Mouse (Mus musculus): Measurements from ENCODE around the gene Tshb. TPM values are rescaled to one million over a fixed set of nuclear protein-coding genes. Genes with fewer than 3 reads are reported as not detected.
A peak's percentile ranks its signal among the peaks of the same experiment; 100 is the strongest.

The Tshb gene
- polyA plus RNA-seq, 1 experiment from 2014 or later = not detected

GRCm38 (mm10) chr3:102751136-102751535 lies 31.4 kb downstream of the Tshb start:
- DNase-seq (ENCODE audit: low spot score) = no peak
- 75% methylated on average over 5 of the region's 5 CpGs for WGBS
- H3K36me3 ChIP-seq = peaks cover 28% of the 10 kb centered on the region

GRCm38 (mm10) chr3:102748686-102749085 lies 33.8 kb downstream of the Tshb start:
- WGBS = 90% methylated on average over 5 of the region's 5 CpGs
- H3K4me1 ChIP-seq (replicated peaks) = peaks cover 26% of the 10 kb centered on the region
- no peaks in the 10 kb centered on the region for H3K27me3 ChIP-seq (ENCODE audit: insufficient read depth, poor library complexity, severe bottlenecking)
- no peak overlapping the region for H3K27ac ChIP-seq
- H3K4me3 ChIP-seq = no peak overlapping the region
- no peaks in the 10 kb centered on the region for H3K9me3 ChIP-seq
- DNase-seq (ENCODE audit: low spot score) = no peak
- H3K36me3 ChIP-seq = peaks cover 28% of the 10 kb centered on the region

More at GRCm38 (mm10) chr3:102751136-102751535, 31.4 kb downstream of the Tshb start:
- Histone ChIP-seq H3K27me3 (ENCODE audit: insufficient read depth, poor library complexity, severe bottlenecking) (no peaks in the 10 kb centered on the region), H3K4me1 (replicated peaks) (peaks cover 7% of the 10 kb centered on the region; the same call in 1 of the 2 replicates), H3K4me3 (no peak overlapping the region), H3K27ac (no peak overlapping the region), H3K9me3 (no peaks in the 10 kb centered on the region)

- no peaks in the 10 kb centered on the region for H3K9me3 ChIP-seq
- WGBS = 77% methylated on average over 3 of the region's 3 CpGs
- H3K27me3 ChIP-seq (ENCODE audit: insufficient read depth, poor library complexity, severe bottlenecking) = no peaks in the 10 kb centered on the region
- peaks cover 25% of the 10 kb centered on the region for H3K36me3 ChIP-seq
- H3K27ac ChIP-seq = no peak overlapping the region
- DNase-seq (ENCODE audit: low spot score) = no peak
- peaks cover 32% of the 10 kb centered on the region for H3K4me1 ChIP-seq (replicated peaks)
- no peak overlapping the region for H3K4me3 ChIP-seq
These were observed 34.5 kb downstream of the Tshb start for GRCm38 (mm10) chr3:102748038-102748437.

- 84% methylated on average over 4 of the region's 4 CpGs for WGBS
- H3K9me3 ChIP-seq = no peaks in the 10 kb centered on the region
- H3K27ac ChIP-seq = no peak overlapping the region
These were observed 36.3 kb downstream of the Tshb start for GRCm38 (mm10) chr3:102746174-102746573.

GRCm38 (mm10) chr3:102744657-102745056 lies 37.9 kb downstream of the Tshb start:
- Histone ChIP-seq H3K4me3 (no peak overlapping the region), H3K9me3 (no peaks in the 10 kb centered on the region), H3K4me1 (replicated peaks) (peaks cover 38% of the 10 kb centered on the region), H3K27ac (peak overlapping the region; percentile 35), H3K36me3 (no peaks in the 10 kb centered on the region), H3K27me3 (ENCODE audit: insufficient read depth, poor library complexity, severe bottlenecking) (no peaks in the 10 kb centered on the region)
- no peak for DNase-seq (ENCODE audit: low spot score)
- WGBS = 43% methylated on average over 5 of the region's 5 CpGs

More at GRCm38 (mm10) chr3:102746174-102746573, 36.3 kb downstream of the Tshb start:
- DNase-seq (ENCODE audit: low spot score) = no peak
- Histone ChIP-seq H3K4me1 (replicated peaks) (peaks cover 38% of the 10 kb centered on the region), H3K4me3 (no peak overlapping the region), H3K27me3 (ENCODE audit: insufficient read depth, poor library complexity, severe bottlenecking) (no peaks in the 10 kb centered on the region), H3K36me3 (peaks cover 8% of the 10 kb centered on the region; the same call in 1 of the 2 replicates)

- H3K27ac ChIP-seq = 0 out of 2 replicates have a peak overlapping the region, but pooled peaks have one; percentile 35
- no peak overlapping the region for H3K4me3 ChIP-seq
- no peak for DNase-seq (ENCODE audit: low spot score)
- WGBS = 83% methylated on average over 9 of the region's 9 CpGs
- H3K36me3 ChIP-seq = no peaks in the 10 kb centered on the region
- no peaks in the 10 kb centered on the region for H3K27me3 ChIP-seq (ENCODE audit: insufficient read depth, poor library complexity, severe bottlenecking)
- H3K9me3 ChIP-seq = no peaks in the 10 kb centered on the region
- peaks cover 40% of the 10 kb centered on the region for H3K4me1 ChIP-seq (replicated peaks)
These were observed 38.6 kb downstream of the Tshb start for GRCm38 (mm10) chr3:102743781-102744471.

- H3K4me3 ChIP-seq = no peak overlapping the region
- H3K4me1 ChIP-seq (replicated peaks) = peaks cover 46% of the 10 kb centered on the region
- no peaks in the 10 kb centered on the region for H3K27me3 ChIP-seq (ENCODE audit: insufficient read depth, poor library complexity, severe bottlenecking)
- no peak for DNase-seq (ENCODE audit: low spot score)
- no peaks in the 10 kb centered on the region for H3K36me3 ChIP-seq
- no peaks in the 10 kb centered on the region for H3K9me3 ChIP-seq
- 69% methylated on average over 4 of the region's 4 CpGs for WGBS
- H3K27ac ChIP-seq = peak overlapping the region; percentile 53
These were observed 39.3 kb downstream of the Tshb start for GRCm38 (mm10) chr3:102743202-102743601.

GRCm38 (mm10) chr3:102742725-102743124 lies 39.8 kb downstream of the Tshb start:
- no peak overlapping the region for H3K4me3 ChIP-seq
- no peaks in the 10 kb centered on the region for H3K27me3 ChIP-seq (ENCODE audit: insufficient read depth, poor library complexity, severe bottlenecking)
- peaks cover 48% of the 10 kb centered on the region for H3K4me1 ChIP-seq (replicated peaks)
- no peaks in the 10 kb centered on the region for H3K36me3 ChIP-seq
- 67% methylated on average over 4 of the region's 4 CpGs for WGBS
- peak overlapping the region; percentile 53 for H3K27ac ChIP-seq
- no peak for DNase-seq (ENCODE audit: low spot score)
- no peaks in the 10 kb centered on the region for H3K9me3 ChIP-seq

GRCm38 (mm10) chr3:102738926-102739325 lies 43.6 kb downstream of the Tshb start:
- Histone ChIP-seq H3K4me1 (replicated peaks) (peaks cover 57% of the 10 kb centered on the region), H3K27ac (no peak overlapping the region), H3K27me3 (ENCODE audit: insufficient read depth, poor library complexity, severe bottlenecking) (peaks cover 11% of the 10 kb centered on the region), H3K4me3 (no peak overlapping the region), H3K9me3 (no peaks in the 10 kb centered on the region), H3K36me3 (no peaks in the 10 kb centered on the region)
- WGBS = 72% methylated on average over 6 of the region's 6 CpGs
- no peak for DNase-seq (ENCODE audit: low spot score)

- H3K36me3 ChIP-seq = no peaks in the 10 kb centered on the region
- 83% methylated on average over 10 of the region's 10 CpGs for WGBS
- H3K4me1 ChIP-seq (replicated peaks) = peaks cover 54% of the 10 kb centered on the region
- H3K27ac ChIP-seq = no peak overlapping the region
- no peak overlapping the region for H3K4me3 ChIP-seq
- H3K9me3 ChIP-seq = no peaks in the 10 kb centered on the region
- peaks cover 17% of the 10 kb centered on the region for H3K27me3 ChIP-seq (ENCODE audit: insufficient read depth, poor library complexity, severe bottlenecking)
- DNase-seq (ENCODE audit: low spot score) = no peak
These were observed 44.2 kb downstream of the Tshb start for GRCm38 (mm10) chr3:102738161-102738901.

GRCm38 (mm10) chr3:102737106-102737505 lies 45.4 kb downstream of the Tshb start:
- H3K36me3 ChIP-seq = no peaks in the 10 kb centered on the region
- no peak for DNase-seq (ENCODE audit: low spot score)
- WGBS = 82% methylated on average over 6 of the region's 6 CpGs
- peaks cover 20% of the 10 kb centered on the region for H3K27me3 ChIP-seq (ENCODE audit: insufficient read depth, poor library complexity, severe bottlenecking)
- no peak overlapping the region for H3K4me3 ChIP-seq
- H3K9me3 ChIP-seq = no peaks in the 10 kb centered on the region
- H3K4me1 ChIP-seq (replicated peaks) = peaks cover 45% of the 10 kb centered on the region
- 0 out of 2 replicates have a peak overlapping the region, but pooled peaks have one; percentile 29 for H3K27ac ChIP-seq

GRCm38 (mm10) chr3:102736436-102736835 lies 46.1 kb downstream of the Tshb start:
- Histone ChIP-seq H3K27ac (no peak overlapping the region), H3K27me3 (ENCODE audit: insufficient read depth, poor library complexity, severe bottlenecking) (peaks cover 20% of the 10 kb centered on the region), H3K36me3 (no peaks in the 10 kb centered on the region), H3K4me1 (replicated peaks) (peaks cover 45% of the 10 kb centered on the region), H3K9me3 (no peaks in the 10 kb centered on the region), H3K4me3 (no peak overlapping the region)
- 84% methylated on average over 6 of the region's 6 CpGs for WGBS
- DNase-seq (ENCODE audit: low spot score) = no peak

GRCm38 (mm10) chr3:102735638-102736037 lies 46.9 kb downstream of the Tshb start:
- Histone ChIP-seq H3K27me3 (ENCODE audit: insufficient read depth, poor library complexity, severe bottlenecking) (peaks cover 20% of the 10 kb centered on the region), H3K9me3 (no peaks in the 10 kb centered on the region), H3K36me3 (no peaks in the 10 kb centered on the region), H3K27ac (peak overlapping the region; percentile 92), H3K4me1 (replicated peaks) (peaks cover 45% of the 10 kb centered on the region), H3K4me3 (peak overlapping the region; percentile 86)
- WGBS = 70% methylated on average over 6 of the region's 6 CpGs
- DNase-seq (ENCODE audit: low spot score) = no peak

Measured in hindbrain, embryonic 10.5 days (tissue).